Comparison of ENCODE assay signal across 9 mouse cellular contexts in genomic region chr8:105661167-105661566, GRCm38 (mm10). TPM values are rescaled to one million over a fixed set of nuclear protein-coding genes. Genes with fewer than 3 reads are reported as not detected.
DNase-seq lines count a peak whose midpoint lies in the region; TF ChIP-seq lines count a peak whose summit lies in the region.
"Had no signal": no experiment of that assay in that cellular context is flagged by ENCODE, and none has a peak within 500 bp of the region (broad histone marks: within the 10 kb centered on the region; RNA-seq: fewer than 3 reads in every experiment).

No protein-coding gene starts in this region.

- intact Hi-C loops in gastrocnemius, adult 2 months (cut with DNase I), result no loop called here
- intact Hi-C loops in gastrocnemius, postnatal 14 days (cut with DNase I; ENCODE audit: low total_unique reads), result no loop called here

- H3K27me3 ChIP-seq in splenic B cell, adult 2 months (ENCODE audit: control insufficient read depth, insufficient read depth, low read length, poor library complexity, severe bottlenecking), result no peaks in the 10 kb centered on the region
- H3K27me3 ChIP-seq: limb, embryonic 12.5 days had no signal

- no peak overlapping the region for H3K27ac ChIP-seq in gastrocnemius, adult 2 months
- H3K27ac ChIP-seq: limb, embryonic 12.5 days had no signal

- H3K36me3 ChIP-seq in splenic B cell, adult 2 months (ENCODE audit: control insufficient read depth, insufficient read depth, low read length, poor library complexity, severe bottlenecking), result peaks cover 12% of the 10 kb centered on the region

- peak; percentile 26 for DNase-seq in gastrocnemius, adult 2 months
- no peak for DNase-seq in gastrocnemius, postnatal 14 days
- DNase-seq in spleen, postnatal 36 days (ENCODE audit: low spot score in 2 of 2), result peak; percentile 27 to 42
- no peak for DNase-seq in spleen, postnatal 4 days (ENCODE audit: low spot score in 2 of 2)
- peak; percentile 15 for DNase-seq in fibroblast of lung, adult 2 months (ENCODE audit: low read depth)
- DNase-seq in splenic B cell, adult 2 months (ENCODE audit: low read depth, low spot score), result peak; percentile 71
- no peak for DNase-seq in gastrocnemius, postnatal 4 days (ENCODE audit: low spot score in 2 of 2)
- DNase-seq in MN1 (ENCODE audit: low spot score), result no peak

- TF ChIP-seq CTCF in gastrocnemius, adult 2 months (IDR thresholded peaks at IDR 0.05), result peak; percentile 61

- H3K4me3 ChIP-seq in gastrocnemius, adult 2 months, result no peak overlapping the region
- H3K4me3 ChIP-seq: limb, embryonic 12.5 days had no signal

RNA-seq across cellular contexts. Expression of gene Agrp, which starts 24.0 kb away (rescaled TPM):
- under 1 TPM in 1 of 2 experiments, not detected in 1; 0.75 TPM for total RNA-seq in gastrocnemius, adult 2 months (2021)
- 1 to 10 TPM in 1 of 2 experiments, under 1 TPM in 1; 0.73 to 1.7 TPM for total RNA-seq in gastrocnemius, postnatal 14 days (2021)
- under 1 TPM in 1 of 2 experiments, not detected in 1; 0.59 TPM for total RNA-seq in gastrocnemius, postnatal 4 days (2021)

RNA-seq across cellular contexts. Expression of gene Ctcf, which starts 24.8 kb away (rescaled TPM):
- 10 to 100 TPM; 33.2 to 42.6 TPM for total RNA-seq in gastrocnemius, adult 2 months (2021)
- 10 to 100 TPM; 34.5 TPM for total RNA-seq in gastrocnemius, postnatal 14 days (2021)
- total RNA-seq in gastrocnemius, postnatal 4 days (2021), result 10 to 100 TPM; 57.4 to 58.4 TPM

RNA-seq across cellular contexts. Expression of gene Carmil2, which starts 24.9 kb away (rescaled TPM):
- under 1 TPM in 1 of 2 experiments, not detected in 1; 0.17 TPM for total RNA-seq in gastrocnemius, adult 2 months (2021)
- under 1 TPM; 0.18 to 0.35 TPM for total RNA-seq in gastrocnemius, postnatal 14 days (2021)
- under 1 TPM; 0.26 to 0.74 TPM for total RNA-seq in gastrocnemius, postnatal 4 days (2021)

RNA-seq across cellular contexts. Expression of gene Acd, which starts 39.7 kb away (rescaled TPM):
- 1 to 10 TPM; 4.2 to 5.3 TPM for total RNA-seq in gastrocnemius, adult 2 months (2021)
- total RNA-seq in gastrocnemius, postnatal 14 days (2021), result 10 to 100 TPM in 1 of 2 experiments, 1 to 10 TPM in 1; 9.2 to 10.3 TPM
- 10 to 100 TPM; 23.1 to 24.0 TPM for total RNA-seq in gastrocnemius, postnatal 4 days (2021)

RNA-seq across cellular contexts. Expression of gene Pard6a, which starts 39.8 kb away (rescaled TPM):
- 1 to 10 TPM; 5.0 to 6.0 TPM for total RNA-seq in gastrocnemius, adult 2 months (2021)
- total RNA-seq in gastrocnemius, postnatal 14 days (2021), result 1 to 10 TPM; 5.2 to 7.0 TPM
- total RNA-seq in gastrocnemius, postnatal 4 days (2021), result 1 to 10 TPM; 7.4 to 7.5 TPM

Comparison
In these comparisons a context has a peak if more than half of its experiments do, and no peak if none do; other contexts are left out.
1. DNase-seq: peak in gastrocnemius, adult 2 months (single experiment), spleen, postnatal 36 days (2 of 2), fibroblast of lung, adult 2 months (single experiment) and splenic B cell, adult 2 months (single experiment); none in gastrocnemius, postnatal 14 days (single experiment), spleen, postnatal 4 days (0 of 2), gastrocnemius, postnatal 4 days (0 of 2) and MN1 (single experiment).